Mouse (Mus musculus): Measurements from ENCODE around the gene Aqp5.

Gene Aqp5

DNA sequence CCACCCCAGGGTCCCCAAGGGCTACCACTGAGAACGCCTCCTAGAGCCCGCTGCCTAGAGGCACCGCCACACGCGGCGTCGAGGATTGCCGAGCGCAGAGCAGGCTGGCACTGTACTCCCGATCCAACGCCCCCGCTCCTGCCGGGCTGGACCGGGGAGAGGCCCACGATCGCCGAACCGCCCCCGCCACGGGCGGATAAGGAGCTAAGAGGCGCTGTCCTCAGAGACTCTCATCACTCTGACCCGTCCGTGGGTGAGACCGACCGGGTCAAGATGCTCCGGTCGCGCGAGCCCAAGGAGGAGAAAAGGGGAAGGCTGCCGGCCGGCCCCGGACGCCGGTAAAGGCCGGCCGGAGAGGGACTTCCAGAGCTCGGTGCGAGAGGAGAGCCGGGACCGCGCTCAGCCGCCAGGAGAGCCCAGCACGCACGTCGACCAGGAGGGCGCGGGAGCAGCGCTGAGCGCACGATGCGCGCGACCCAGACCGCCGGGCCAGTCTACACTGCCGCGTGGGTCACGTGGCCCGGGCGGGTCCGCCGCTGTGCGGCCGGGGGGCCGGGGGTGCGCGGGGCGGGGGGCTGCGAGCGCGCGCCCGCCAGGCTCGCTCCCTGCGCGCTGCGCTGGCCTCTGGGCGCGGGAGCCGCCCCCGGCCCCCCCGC is at the start of gene Aqp5:
TSS of gene Aqp5 (plus strand) at position 354 of the 656 bp plus-strand sequence.
- no peak for DNase-seq

DNA sequence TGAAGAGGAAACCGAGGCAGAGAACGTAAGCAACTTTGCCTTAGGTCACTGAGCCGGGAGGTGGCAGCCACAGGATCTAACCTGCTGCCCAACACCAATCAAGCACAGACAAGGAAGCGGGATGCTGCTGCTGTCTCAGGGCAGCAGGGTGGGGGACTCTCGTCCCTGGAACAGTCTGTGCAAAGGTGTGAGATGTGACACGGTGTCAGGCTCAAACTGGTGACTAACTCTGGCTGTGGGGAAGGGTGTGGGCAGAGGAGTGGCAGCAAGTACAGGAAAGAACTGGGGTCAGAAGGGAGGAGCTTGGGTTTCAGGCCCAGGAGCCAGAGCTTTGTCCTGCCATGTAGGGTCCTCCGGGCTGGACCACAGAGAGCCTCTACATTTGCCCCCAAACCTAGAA is 46.5 kb upstream of the Aqp5 start:
- DNase-seq: no peak

DNA sequence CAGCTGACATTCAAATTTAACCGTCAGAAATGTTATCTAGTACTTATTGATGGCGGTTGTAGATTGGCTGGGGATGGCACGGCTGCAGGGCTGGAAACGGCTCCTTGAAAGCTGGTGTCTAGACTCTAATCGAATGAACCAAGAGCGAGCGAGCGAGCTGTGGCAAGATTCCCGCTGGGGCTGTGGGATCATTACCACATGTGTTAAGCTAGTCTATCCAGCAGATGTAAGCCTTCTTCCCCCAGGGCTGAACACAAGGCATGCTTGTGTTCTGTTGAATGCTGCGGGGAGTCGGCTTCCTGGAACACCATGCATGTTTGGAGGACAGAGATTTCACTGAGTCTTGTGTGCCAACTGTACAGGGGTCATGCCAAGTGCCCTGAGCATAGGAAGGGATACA is 44.0 kb upstream of the Aqp5 start:
- no peak for DNase-seq

DNA sequence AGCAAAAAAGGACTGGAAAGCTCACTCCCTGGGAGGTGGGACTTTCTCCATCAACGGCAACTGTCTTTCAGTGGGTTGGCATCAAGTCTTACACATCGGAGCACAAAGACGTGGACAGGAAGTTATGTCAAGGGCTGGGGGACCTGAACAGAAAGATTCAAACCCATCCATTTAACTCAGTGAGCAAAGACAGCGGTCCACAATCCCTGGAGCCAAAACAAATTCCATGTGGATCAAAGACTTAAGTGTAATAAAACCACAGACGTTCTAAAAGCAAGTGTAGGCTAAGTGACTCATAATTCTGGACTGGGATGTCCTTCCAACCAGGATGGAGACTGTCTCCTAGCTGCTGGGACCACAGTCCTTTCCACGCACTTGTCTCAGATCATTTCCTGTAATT is 42.9 kb upstream of the Aqp5 start:
- no peak for DNase-seq

DNA sequence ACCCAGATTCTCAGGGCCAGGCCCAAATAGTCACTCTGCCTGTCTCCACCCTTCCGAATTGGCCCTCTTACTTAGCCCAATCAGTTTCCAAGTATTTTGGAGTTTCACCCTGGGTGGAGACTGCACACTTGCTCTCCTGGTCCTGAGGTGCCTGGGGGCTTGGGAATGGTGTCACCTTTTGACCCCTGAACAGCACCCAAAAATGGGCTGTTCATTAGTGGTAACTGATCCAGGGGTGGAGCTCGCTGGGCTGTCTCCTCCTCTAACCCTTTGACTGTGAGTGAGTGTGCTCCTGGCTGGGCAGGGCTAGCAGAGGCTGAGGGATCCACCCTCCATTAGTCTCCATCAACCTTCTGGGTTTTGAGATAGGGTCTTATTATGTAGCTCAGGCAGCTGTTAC is 40.7 kb upstream of the Aqp5 start:
- no peak for DNase-seq

DNA sequence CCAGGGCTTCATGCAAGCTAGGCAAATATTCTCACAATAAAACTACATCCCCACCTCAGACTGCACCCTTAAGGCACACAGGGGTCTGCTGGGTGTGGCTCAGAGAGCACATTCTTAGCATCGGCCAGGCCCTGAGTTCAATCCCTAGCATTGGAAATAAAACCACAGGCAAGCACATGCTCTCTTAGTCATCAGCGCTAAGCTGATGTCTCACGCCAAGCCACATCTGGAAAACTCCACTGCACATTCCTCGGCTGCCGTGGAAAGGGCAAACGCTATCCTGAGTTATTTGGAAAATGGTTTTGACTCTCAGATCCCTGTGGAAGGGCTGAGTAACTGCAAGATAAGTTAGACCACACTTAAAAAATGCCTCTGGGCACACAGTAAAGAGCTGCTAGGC is 36.8 kb upstream of the Aqp5 start:
- DNase-seq: no peak

DNA sequence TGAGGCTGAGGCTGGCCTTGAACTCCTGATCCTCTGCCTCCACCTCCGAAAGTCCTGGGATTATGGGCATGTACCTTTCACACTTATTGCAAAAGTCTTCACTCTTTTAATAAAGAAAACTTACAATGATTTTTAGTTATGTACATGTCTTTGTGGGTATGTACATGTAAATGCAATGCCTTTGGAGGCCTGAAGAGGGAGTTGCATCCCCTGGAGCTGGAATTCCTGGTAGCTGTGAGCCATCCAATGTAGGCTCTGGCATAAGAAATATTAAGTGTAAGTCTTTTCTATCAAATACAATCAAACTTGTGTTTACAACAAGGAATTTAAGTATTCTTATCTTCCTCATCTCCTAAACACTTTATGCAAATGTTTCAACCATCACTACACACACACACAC is 31.6 kb upstream of the Aqp5 start:
- no peak for DNase-seq

DNA sequence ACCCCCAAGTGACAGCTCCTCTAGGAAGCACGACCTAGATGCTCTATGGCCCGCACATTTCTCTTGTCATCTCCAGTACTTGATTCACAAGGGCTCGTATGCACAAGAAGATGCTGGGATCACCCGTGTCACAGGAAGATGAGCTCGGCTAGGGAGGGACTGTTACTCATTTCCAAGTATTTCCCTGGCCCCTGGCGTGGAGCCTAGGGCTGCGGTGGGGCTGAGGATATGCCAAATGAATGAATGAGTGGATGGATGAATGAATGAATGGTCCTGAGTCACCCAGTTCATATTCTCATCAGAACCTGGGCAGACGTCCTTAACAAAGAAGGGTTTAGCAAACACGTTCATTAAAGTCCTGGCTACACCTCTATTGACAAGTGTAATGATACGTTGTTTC is 30.3 kb upstream of the Aqp5 start:
- DNase-seq: no peak

DNA sequence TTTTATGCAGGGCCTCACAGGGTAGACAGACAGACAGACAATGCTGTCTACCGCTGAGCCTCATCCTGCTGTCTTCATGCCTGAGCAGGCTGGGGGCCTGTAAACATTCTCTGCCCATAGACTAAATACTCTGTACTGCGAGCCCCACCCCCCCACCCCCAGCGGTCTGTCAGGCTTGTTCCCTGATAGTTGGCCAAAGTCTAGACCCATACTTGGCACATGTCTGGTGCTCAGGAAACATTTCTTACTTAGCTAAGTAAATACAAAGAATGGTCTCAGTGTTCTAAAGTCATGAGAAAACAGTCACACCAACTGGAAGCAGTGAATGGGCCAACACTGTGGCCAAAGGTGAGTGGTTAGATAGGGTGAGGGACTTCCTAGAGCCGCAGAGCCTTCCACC is 23.2 kb upstream of the Aqp5 start:
- DNase-seq: no peak

DNA sequence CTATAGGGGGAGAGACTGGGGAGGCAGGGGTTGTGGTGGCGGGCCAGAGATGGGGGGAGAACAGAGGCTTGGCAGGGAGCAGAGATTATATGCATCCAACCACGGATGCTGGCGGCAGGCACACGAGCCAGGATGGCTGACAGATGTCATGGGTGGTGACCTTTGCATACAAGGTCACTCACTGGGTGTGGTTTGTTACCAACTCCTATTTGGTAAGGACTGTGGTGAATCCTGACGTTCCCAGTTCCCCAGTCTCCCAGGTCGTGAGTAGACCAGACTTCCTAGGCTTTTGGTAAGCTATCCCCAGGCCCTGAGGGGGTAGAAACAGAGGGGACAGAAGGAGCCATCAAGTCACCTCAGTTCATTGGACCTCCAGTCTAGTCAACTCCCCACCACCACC is 21.9 kb upstream of the Aqp5 start:
- no peak for DNase-seq

DNA sequence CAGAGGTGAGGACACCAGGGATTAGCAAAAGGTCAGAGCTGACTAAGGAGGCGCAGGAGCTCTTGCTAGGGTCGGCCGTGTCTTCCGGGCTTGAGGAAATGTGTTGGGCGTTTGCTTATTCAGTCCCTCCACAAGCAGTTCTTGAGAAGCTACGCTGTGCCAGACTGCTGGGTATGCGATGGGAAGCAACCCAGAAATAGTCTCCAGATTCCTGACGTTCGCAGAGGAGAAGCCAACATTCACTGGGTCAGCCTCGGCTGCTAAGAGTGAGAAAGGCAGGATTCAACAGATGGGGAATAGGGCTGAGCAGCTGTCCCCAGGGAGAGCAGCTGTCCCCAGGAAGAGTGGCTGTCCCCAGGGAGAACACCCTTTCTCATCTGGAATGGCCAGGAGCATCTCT is 21.5 kb upstream of the Aqp5 start:
- DNase-seq: no peak

DNA sequence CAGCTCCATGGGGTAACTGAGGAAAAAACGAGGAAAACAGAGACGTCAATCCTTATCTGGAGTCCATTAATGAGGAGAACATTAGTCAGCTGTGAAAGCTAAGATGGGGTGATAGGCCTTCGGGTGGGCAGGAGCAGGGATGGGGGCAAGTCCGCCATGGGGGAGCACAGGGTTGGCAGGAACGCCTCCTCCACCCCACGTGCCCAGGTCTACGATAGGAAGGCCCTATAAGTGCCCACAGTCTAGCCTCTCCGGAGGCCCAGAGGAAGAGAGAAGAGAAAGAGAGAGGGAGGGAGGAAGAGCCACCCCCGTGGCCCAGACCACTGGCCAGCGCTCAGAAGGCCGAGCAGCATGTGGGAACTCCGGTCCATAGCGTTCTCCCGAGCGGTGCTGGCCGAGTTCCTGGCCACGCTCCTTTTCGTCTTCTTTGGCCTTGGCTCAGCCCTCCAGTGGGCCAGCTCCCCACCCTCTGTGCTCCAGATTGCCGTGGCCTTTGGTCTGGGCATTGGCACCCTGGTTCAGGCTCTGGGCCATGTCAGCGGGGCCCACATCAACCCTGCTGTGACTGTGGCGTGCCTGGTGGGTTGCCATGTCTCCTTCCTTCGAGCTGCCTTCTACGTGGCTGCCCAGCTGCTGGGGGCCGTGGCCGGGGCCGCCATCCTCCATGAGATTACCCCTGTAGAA is 11.6 kb upstream of the Aqp5 start, which contains the start of gene Aqp2:
TSS of gene Aqp2 (plus strand) at position 254 of the 684 bp plus-strand sequence.
- peak; percentile 60 for DNase-seq

DNA sequence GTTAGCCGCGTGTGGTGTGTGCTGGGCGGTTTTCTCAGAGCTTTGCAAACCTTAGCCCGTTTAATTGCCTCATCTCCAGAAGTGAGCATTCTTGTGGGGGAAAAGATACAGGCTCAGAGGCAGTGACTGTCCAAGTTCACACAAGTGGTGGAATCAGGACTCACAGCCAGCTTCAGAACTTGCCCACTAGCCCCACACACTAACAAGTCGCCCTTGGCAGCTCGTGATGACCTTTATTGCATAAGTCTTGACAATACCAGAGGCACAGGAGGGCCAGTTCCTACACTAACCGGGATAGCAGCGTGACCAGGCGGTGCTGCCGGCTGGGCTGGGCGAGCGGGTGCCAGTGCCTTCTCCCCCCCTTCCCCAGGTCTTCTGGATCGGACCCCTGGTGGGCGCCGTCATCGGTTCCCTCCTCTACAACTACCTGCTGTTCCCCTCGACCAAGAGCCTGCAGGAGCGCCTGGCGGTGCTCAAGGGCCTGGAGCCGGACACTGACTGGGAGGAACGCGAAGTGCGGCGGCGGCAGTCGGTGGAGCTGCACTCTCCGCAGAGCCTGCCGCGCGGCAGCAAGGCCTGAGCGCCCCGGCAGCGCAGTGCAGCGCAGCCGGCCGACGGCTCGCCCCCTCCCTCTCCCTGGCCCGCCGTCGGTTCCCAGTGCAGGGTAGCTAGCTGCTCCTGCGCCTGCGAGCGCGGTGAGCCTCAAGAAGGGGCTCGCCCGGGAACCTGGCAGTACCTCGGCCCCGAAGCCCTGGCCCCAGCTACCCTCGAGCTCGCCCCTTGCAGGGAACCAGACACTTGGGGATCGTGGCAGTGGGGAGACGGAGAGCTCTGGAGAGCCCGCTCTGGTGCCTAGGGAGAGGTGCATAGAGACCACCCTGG is 6.9 kb upstream of the Aqp5 start:
- DNase-seq: no peak

DNA sequence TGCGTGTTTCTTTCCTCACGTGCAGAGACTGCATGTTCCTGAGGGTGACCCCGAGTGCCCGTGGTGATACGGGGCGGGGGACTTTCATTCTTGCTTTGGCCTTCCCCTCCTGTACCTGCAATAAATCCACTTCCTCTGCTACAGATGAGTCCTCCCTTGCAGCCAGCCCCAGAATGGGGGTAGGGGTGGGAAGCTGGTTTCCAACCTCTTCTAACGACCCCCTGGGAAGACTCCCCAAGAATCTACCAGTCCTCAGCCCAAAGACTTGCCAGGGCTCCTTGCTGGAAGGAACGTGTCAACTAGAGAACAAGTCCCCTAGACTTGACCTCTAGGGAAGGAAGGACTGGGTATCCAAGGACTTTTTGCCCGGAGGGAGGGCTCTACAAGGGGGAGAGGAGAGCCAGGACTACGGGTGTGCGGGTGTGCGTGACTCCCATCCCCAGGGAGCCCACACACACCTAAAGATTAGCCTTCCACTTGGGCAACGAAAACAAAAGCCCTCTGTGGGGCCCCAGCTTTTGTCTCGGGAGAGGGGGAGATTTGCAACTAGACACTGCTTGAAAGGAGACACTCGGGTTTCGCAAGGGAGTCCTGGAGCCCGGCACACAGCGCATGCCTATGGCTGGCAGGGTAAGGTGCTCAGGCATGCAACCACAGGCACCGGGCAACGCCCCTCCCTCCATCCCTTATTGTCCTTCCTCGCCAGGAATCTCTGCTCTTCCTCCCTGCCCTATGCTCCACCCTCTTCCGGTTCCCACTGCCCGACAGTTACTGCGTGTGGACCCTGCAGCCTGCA is 6.0 kb upstream of the Aqp5 start:
- DNase-seq: no peak

DNA sequence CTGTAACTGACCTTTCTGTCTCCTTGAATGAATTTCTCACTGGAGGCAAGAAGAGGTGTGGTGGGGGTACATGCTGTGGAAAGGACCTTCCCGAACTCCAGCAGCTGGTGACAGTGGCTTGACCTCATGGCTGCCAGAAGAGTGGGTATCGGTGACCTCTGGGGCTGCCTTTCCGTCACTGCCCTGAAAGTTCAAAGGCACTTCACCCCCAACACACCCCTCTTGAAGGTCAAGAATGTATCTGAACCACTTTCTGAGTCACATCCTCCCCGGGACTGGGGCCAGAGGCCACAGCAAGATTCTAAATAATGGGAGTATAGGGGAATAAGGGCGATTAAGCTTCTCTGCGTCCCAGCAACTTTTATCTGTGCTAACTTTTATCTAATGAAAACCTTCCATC is 4.8 kb upstream of the Aqp5 start:
- DNase-seq: no peak

DNA sequence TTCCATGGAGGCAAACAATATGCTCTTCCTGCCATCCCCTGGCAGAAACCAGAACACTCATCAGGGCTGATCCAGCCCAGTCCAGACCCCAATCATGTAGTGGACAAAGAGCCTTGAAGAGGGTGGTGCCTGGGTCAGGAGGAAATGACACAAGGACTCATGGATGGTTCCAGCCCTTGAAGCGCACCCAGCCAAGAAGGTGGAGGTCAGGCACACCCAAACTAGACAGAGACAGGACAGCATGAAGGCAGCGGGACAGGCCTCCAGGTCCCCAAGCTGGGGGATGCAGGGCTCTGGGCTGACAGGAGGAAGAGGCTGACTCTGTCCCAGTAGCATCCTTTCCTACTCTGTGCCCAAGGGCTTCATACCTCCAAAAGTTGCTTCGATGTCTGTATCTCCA is 4.1 kb upstream of the Aqp5 start:
- no peak for DNase-seq

DNA sequence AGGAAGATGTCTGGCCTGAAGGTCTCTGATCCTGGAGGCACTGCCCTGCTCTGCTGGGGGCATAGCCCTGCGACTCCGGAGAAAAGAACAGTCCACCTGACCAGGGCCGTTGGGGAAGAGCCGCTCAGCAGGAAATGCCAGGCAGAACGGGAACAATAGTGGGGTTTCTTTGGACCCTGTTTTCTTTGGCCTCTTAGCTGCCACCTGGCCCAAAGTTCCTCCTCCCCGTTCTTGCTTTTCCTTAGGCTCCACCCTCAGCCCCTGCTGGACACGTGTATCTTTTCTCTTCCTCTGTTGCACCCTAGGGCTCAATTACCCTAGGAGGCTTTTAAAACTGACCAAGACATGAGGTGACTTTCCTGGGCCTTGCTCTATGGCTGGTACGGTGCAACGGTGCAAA is 1.3 kb upstream of the Aqp5 start:
- DNase-seq: no peak

DNA sequence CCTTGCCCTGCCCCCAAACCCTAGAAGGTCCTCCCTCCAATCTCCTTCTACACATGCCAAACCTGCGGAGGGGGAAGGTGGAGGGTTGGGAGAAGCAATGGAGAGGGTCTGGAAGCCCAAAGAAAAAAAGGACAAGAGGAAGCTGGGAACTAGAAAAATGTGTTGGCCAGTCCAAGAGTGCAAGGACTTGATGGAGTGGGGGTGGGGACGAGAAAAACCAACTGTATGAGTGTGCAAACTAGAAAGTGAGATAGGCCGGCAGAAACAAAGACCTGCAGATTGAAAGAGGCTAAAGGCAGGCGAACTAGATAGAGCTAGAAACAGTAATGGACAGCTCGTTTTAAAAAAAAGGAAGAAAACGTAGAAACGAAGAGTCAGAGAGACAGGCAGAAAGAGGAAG is 878 bp upstream of the Aqp5 start:
- no peak for DNase-seq

DNA sequence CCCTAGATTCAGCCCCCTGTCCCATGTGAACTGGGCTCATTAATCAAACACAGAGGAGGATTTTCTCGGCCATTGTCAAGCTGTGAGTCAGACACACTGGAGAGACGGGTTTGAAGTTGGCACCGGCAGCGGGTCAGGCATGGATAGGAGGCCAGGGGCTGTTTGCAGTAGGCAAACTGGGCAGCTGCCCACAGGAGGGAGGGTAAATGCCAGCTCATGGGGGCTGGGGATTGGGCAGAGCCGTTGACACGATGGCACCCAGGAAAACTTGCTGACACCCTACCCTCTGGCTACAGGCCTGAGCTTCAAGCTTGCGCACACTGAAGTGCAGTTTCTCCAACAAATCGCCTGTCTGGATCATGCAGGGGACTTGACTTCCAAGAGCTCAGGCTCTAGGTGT is 1.6 kb downstream of the Aqp5 start:
- no peak for DNase-seq

DNA sequence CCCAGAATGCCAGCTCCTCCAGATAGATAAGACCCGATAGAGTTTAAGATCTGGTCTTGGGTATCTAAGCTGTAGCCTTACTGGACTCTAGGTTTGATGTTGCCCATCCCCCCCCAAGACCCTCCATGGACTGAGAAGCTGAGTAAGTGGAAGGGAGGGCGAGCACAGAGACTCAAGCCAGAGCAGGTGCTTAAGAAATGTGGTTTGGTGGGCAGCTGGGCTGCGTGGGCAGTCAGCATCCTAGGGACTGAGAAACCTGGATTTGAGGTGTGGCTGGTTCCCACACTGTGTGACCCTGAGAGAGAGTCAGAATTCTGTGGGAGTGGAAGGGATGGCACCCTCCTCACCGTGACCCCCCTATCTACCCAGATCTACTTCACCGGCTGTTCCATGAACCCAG is 2.3 kb downstream of the Aqp5 start:
- DNase-seq: no peak

DNA sequence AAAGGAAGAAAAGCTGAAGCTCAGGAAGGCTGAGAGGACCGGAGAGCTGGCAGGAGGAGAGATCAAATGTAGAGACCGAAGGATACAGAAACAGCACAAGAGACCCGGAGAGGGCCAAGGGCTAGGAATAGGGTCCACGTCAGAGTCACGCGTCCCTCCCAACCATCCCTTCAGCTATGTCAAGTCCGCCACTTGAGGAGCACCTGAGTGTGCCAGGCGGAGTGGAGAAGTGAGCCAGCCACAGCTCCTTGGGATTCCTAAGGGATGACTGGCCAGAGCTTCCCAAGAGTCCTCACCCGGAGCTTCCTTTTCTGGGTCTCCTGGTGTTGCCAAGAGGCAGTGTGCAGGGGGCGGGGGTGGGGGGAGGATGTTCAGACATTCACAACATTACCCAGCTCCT is 4.4 kb downstream of the Aqp5 start:
- DNase-seq: no peak

DNA sequence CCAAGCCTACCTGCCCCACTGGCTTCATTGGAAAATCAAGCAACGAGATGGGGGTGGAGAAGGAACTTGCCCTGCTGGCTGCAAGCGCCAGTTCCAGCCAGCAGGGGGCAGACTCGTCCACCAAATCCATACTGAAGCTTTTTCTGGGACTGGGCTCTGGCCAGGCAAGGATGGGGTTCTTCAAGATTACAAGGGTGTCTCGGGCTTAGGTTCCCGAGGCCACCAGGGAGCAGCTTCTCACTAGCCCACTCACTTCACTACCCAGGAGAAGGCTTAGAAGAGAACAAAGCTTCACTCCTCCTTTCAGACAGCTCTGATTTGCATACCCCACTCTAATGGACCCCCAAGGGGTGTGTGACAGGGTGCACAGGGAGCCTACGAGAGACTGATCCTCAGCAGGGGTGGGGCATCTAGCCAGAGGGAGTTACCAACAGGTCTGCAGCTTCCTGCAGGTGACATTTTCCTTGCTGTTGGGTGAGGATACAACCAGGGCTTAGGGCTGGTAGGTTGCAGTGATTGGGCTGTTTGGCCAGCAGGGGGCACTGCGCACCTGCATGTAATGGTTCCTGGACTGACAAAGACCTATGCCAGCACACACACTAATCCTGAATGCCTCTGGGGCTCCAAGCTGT is 5.6 kb downstream of the Aqp5 start:
- peak; percentile 95 for DNase-seq

DNA sequence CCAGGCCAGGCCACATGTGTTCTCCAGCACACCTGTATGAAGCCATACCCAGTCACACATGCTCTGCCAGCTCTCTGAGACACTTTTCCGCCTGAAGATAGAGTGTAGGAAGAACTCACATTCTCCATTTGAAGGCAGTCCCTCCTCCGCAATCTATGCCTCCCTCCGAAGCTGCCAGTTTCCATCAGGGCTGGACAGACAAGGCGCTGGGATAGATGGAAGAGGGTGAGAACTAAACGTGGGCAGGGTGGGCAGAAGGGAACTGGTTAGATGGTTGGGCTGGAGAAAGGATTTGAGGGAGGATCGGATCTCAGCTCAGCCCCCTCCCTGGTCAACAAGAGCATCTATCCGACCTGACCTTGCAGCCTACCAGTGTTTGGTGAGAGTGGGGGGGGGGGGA is 6.3 kb downstream of the Aqp5 start:
- DNase-seq: no peak
